Mouse (Mus musculus) ES-Bruce4 (cell line): ENCODE data around the gene Irf8.

Experiments
- CTCF ChIP-seq: IDR thresholded peaks from one replicate; pipeline ENCODE4 v1.8.1; 2011; ENCODE audit warnings: low read depth, low read length
- EP300 ChIP-seq: IDR thresholded peaks from 2 replicates; pipeline ENCODE4 v1.6.1; 2011; ENCODE audit warnings: low read depth, low read length; ENCODE audit not compliant: insufficient read depth
- POLR2A ChIP-seq: IDR thresholded peaks from one replicate; pipeline ENCODE4 v1.8.1; 2011; ENCODE audit warnings: low read length; ENCODE audit not compliant: insufficient read depth

GRCm38 (mm10) chr8:120751226-120752081 is 15.3 kb downstream of the Irf8 start:
- TF ChIP-seq CTCF (no peak), POLR2A (no peak), EP300 (no peak)
